Mouse (Mus musculus): Measurements from ENCODE around the gene Tmem38a. TPM values are rescaled to one million over a fixed set of nuclear protein-coding genes. Genes with fewer than 3 reads are reported as not detected.

Gene Tmem38a
- polyA plus RNA-seq, 1 experiment from 2014 or later: 2.3 TPM

DNA sequence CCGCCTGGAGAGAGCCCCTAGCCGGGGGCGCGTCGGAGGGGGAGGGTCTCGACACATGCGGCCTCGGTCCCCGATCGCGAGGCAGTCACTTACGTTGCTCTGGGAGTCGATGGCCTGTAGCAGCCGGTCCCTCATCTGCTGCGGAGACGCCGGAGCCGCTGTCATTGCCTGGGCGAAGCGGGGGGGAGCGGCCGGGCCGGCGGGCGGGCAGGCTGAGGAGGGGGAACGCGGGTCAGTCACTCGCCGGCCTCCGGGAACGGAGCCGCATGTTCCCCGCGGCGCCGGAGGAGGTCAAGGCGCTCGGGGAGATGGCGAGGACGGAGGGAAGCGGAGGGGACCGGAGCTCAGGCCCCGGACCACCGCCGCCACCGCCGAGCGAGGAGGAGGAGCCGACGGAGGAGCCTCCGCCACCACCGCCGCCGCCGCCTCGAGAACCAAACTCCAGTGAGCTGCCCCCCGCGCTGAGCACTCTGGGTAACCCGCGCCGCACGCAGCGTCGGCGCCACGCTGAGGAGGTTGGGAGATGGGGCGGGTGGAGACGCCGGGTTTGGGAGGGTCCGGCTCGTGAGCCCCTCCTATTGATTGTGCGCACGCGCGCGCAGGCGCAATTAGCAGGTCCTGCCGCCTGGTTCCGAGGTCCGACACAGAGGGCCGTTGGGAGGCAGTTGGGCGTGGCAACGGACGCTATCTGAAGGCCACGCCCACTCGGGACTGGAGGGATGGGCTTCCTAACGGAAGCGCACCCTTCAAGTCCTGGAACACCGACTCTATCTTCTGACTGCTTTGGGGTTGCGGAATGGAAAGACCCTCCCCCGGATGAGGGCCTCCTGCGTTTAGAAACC is 23.8 kb upstream of the Tmem38a start, which contains the start of gene Med26:
Med26 (minus strand) TSS at position 469 of the 842 bp plus-strand sequence.
- peak within 1 kb of the TSS; percentile 98 for H3K4me3 ChIP-seq (ENCODE audit: low read depth, low read length)
- no peaks in the 10 kb centered on the region for H3K9me3 ChIP-seq (ENCODE audit: low read length)
- peak within 1 kb of the TSS; percentile 100 for H3K9ac ChIP-seq (replicated peaks)
- TF ChIP-seq EP300 (IDR thresholded peaks at IDR 0.05; ENCODE audit: low read depth): peak; percentile 50; the same call in 1 of the 2 replicates
- TF ChIP-seq CTCF (IDR thresholded peaks at IDR 0.05; ENCODE audit: low read depth): peak; percentile 42
- DNase-seq (peak; percentile 98), ATAC-seq (peak; percentile 97)
- 0 out of 2 replicates have a peak, but pooled peaks cover 5% of the 10 kb centered on the region for H3K36me3 ChIP-seq (replicated peaks; ENCODE audit: insufficient read depth, low read length)
- peak within 1 kb of the TSS; percentile 93 for H3K27ac ChIP-seq (ENCODE audit: low read depth)
- no peaks in the 10 kb centered on the region for H3K27me3 ChIP-seq (ENCODE audit: insufficient read depth, low read length)
- under 1% methylated on average over 68 of the region's 92 CpGs for WGBS (ENCODE audit: insufficient replicate concordance)
- peaks cover 14% of the 10 kb centered on the region for H3K4me1 ChIP-seq (ENCODE audit: insufficient read depth)
- peak within 1 kb of the TSS; percentile 99 for H3K4me2 ChIP-seq (ENCODE audit: low read depth, low read length)

DNA sequence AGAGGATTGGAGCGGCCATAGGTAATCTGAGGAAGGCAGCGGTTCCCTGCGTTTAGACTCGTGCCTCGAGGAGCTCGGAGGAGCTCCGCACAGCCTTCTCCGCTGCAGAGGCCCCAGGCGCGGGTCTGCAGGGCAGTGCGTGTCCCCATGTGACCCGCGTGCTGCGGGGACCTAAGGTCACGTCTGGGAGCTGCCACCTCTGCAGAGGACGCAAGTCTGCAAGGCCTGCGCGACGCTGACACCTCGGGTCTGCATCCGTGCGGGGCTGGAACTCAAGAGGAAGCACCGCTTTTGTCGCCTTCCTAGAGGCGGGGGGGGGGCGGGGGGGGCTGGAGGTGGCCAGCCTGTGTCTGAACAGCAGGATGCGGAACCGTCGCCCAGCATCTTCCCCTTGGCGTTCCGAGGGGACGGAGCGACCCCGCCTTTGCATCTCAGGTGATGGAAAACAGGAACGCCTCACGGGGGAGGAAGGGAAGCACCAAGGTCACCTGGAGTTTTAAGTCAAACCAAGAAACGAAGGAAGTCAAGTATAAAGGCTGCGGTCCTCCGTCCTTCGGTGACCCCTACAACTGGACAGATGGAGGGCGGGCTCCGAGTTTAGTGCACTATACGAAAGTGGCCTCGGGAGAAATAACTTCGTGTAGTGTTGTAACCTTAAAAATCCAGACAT is 23.1 kb upstream of the Tmem38a start:
- H3K27ac ChIP-seq (ENCODE audit: low read depth): peak overlapping the region; percentile 93
- H3K36me3 ChIP-seq (replicated peaks; ENCODE audit: insufficient read depth, low read length): 0 out of 2 replicates have a peak, but pooled peaks cover 2% of the 10 kb centered on the region
- H3K4me2 ChIP-seq (ENCODE audit: low read depth, low read length): peak overlapping the region; percentile 99
- no peak for DNase-seq
- H3K9ac ChIP-seq (replicated peaks): peak overlapping the region; percentile 100
- H3K27me3 ChIP-seq (ENCODE audit: insufficient read depth, low read length): no peaks in the 10 kb centered on the region
- under 1% methylated on average over 44 of the region's 45 CpGs for WGBS (ENCODE audit: insufficient replicate concordance)
- peak overlapping the region; percentile 98 for H3K4me3 ChIP-seq (ENCODE audit: low read depth, low read length)
- H3K9me3 ChIP-seq (ENCODE audit: low read length): no peaks in the 10 kb centered on the region
- TF ChIP-seq CTCF (IDR thresholded peaks at IDR 0.05; ENCODE audit: low read depth) (no peak), EP300 (IDR thresholded peaks at IDR 0.05; ENCODE audit: low read depth) (no peak)
- ATAC-seq: peak; percentile 41
- peaks cover 14% of the 10 kb centered on the region for H3K4me1 ChIP-seq (ENCODE audit: insufficient read depth)

DNA sequence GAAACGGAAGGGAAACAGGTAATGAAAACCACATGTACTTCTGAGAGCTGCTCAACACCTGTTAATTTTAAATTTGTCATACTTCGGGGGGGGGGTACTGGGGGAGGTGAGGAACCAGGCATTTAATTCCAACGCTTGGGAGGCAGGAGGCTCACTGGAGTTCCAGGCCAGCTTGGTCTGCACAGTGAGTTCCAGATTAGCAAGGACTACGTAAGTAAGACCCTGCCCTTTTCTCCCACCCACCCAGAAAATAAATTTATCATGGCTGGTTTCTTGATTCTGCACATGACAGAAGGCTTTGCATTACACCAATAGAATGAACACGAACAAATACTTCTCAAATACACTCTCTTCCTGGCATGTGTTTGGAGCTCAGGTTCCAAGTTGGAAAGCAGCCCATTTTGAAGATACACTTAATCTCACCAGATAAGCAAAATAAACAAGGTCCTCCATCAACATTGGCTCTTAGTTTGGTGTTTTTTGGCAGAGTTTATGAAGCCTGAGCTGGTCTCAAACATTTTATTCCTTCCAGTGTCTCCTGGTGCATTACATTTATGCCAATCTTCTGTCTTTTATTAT is 22.5 kb upstream of the Tmem38a start:
- Histone ChIP-seq H3K4me3 (ENCODE audit: low read depth, low read length) (peak overlapping the region; percentile 98), H3K36me3 (replicated peaks; ENCODE audit: insufficient read depth, low read length) (no peaks in the 10 kb centered on the region), H3K9me3 (ENCODE audit: low read length) (no peaks in the 10 kb centered on the region), H3K4me1 (ENCODE audit: insufficient read depth) (peaks cover 14% of the 10 kb centered on the region), H3K9ac (replicated peaks) (peak overlapping the region; percentile 100; the same call in 1 of the 2 replicates), H3K27ac (ENCODE audit: low read depth) (peak overlapping the region; percentile 93; the same call in 1 of the 2 replicates), H3K27me3 (ENCODE audit: insufficient read depth, low read length) (no peaks in the 10 kb centered on the region), H3K4me2 (ENCODE audit: low read depth, low read length) (peak overlapping the region; percentile 99)
- DNase-seq (no peak), ATAC-seq (no peak)
- no peak for TF ChIP-seq EP300 (IDR thresholded peaks at IDR 0.05; ENCODE audit: low read depth)
- no peak for TF ChIP-seq CTCF (IDR thresholded peaks at IDR 0.05; ENCODE audit: low read depth)
- WGBS (ENCODE audit: insufficient replicate concordance): 21% methylated on average over 5 of the region's 5 CpGs

DNA sequence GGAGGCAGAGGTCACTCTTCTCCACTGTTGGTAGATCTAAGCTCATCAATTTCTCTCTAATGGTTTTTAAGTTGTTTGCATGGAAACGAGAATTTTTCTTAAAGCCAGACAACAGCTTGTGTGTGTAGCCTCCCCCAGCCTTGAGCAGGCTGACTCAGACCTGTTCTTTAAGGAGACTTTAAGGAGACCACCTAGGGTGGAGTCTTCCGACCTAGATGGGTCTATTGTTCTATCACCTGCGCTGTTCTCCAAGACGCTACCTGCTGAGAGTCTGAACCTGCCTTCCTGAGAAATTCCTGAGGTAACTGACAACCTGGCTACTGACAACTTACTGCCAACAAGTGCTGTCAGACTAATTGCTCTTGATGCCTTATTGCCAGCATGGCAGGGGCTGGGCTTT is 16.1 kb upstream of the Tmem38a start:
- ATAC-seq: no peak
- no peak overlapping the region for H3K9ac ChIP-seq (replicated peaks)
- no peak overlapping the region for H3K27ac ChIP-seq (ENCODE audit: low read depth)
- 0 out of 2 replicates have a peak, but pooled peaks cover 4% of the 10 kb centered on the region for H3K36me3 ChIP-seq (replicated peaks; ENCODE audit: insufficient read depth, low read length)
- H3K4me2 ChIP-seq (ENCODE audit: low read depth, low read length): no peak overlapping the region
- H3K27me3 ChIP-seq (ENCODE audit: insufficient read depth, low read length): no peaks in the 10 kb centered on the region
- 75% methylated on average over 4 of the region's 4 CpGs for WGBS (ENCODE audit: insufficient replicate concordance)
- TF ChIP-seq CTCF (IDR thresholded peaks at IDR 0.05; ENCODE audit: low read depth) (no peak), EP300 (IDR thresholded peaks at IDR 0.05; ENCODE audit: low read depth) (no peak)
- no peak for DNase-seq
- no peak overlapping the region for H3K4me3 ChIP-seq (ENCODE audit: low read depth, low read length)
- no peaks in the 10 kb centered on the region for H3K9me3 ChIP-seq (ENCODE audit: low read length)
- no peaks in the 10 kb centered on the region for H3K4me1 ChIP-seq (ENCODE audit: insufficient read depth)

GRCm38 (mm10) chr8:72561111-72561689 is 10.7 kb upstream of the Tmem38a start:
- no peak for DNase-seq
- Histone ChIP-seq H3K4me2 (ENCODE audit: low read depth, low read length) (no peak overlapping the region), H3K27ac (ENCODE audit: low read depth) (no peak overlapping the region), H3K9me3 (ENCODE audit: low read length) (no peaks in the 10 kb centered on the region), H3K36me3 (replicated peaks; ENCODE audit: insufficient read depth, low read length) (peaks cover 20% of the 10 kb centered on the region), H3K27me3 (ENCODE audit: insufficient read depth, low read length) (no peaks in the 10 kb centered on the region), H3K9ac (replicated peaks) (no peak overlapping the region), H3K4me1 (ENCODE audit: insufficient read depth) (no peaks in the 10 kb centered on the region), H3K4me3 (ENCODE audit: low read depth, low read length) (no peak overlapping the region)
- TF ChIP-seq CTCF (IDR thresholded peaks at IDR 0.05; ENCODE audit: low read depth): no peak
- no peak for ATAC-seq
- 82% methylated on average over 1 of the region's 1 CpGs for WGBS (ENCODE audit: insufficient replicate concordance)
